Mouse (Mus musculus): ENCODE data around the gene Cideb.

The Cideb gene

DNA sequence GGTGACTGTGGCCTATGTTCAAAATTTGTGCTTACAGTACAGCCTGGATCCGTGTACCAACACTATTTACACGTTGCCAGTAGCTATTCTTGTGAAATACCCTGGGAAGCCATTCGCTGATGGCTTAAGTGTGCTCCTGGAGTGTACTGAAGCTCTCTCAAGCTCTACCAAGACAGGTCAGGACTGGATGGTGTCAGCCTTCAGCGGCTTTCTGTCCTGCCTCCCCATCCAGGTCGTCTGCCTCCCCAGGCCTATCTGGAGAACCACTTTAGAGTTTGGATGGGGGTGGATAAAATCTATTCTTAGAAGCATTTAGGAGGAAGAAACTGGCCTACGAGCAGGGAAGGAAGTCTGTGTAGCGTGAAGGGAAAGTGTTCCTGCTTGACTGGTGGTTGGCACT, 4.9 kb upstream of the Cideb start:
- DNase-seq (ENCODE audit: low spot score), result no peak

DNA sequence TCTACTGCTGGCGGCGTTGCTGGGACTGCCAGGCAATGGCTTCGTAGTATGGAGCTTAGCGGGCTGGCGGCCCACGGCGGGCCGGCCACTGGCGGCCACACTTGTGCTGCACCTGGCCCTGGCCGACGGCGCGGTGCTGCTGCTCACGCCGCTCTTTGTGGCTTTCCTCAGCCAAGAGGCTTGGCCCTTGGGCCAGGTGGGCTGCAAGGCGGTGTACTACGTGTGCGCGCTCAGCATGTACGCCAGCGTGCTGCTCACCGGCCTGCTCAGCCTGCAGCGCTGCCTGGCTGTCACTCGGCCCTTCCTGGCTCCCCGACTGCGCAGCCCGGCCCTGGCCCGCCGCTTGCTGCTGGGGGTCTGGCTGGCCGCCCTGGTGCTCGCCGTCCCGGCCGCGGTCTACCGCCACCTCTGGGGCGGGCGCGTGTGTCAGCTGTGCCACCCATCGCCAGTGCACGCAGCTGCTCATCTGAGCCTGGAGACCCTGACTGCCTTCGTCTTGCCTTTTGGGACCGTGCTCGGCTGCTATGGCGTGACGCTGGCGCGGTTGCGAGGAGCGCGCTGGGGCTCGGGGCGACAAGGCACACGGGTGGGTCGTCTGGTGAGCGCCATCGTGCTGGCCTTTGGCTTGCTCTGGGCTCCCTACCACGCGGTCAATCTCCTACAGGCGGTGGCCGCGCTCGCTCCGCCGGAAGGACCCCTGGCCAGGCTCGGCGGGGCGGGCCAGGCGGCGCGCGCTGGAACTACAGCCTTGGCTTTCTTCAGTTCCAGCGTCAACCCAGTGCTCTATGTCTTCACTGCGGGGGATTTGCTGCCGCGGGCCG, 4.0 kb upstream of the Cideb start:
- DNase-seq (ENCODE audit: low spot score), result no peak

DNA sequence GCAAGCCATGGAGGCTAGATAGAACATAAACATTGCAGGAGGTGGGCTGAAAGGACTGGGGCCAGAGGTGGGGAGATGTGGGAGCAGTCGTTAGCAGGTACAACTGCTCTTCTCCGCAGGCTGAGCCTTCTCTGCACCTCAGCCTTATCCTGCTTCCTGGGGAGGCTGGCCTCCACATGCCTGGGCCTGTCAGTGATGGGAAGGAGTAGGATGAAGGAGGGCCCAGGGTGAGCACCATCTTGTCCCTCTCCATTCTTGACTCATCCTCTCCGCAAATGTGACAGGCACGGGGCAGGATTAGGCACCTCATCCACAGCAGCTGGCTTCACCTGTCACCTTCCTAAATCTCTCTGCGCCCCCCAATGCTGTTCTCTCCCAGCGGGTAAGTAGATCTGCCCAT, 2.9 kb upstream of the Cideb start, which contains the start of gene Ltb4r2:
Gene Ltb4r2, plus strand, starts transcription at position 266 of the 400 bp plus-strand sequence.
- DNase-seq (ENCODE audit: low spot score), result no peak

DNA sequence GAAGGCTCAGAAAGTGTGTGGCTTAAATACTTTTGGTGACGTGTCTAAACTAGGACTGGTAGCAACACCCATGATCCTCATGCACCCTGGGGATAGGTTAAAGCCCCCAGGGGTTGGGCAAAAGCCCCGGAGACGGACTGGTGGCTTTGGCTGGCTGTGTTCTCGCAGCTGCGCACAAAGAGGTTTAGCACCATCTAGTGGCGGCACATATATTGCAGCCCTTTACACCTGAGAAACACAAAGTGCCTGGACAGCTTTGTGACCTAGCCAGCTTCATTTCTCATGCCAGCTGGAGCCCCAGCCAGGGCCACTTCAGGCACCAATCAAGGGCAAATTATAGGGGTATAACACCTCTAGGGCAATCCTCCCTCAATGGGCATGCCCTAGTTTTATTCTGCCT, 1.9 kb upstream of the Cideb start:
- DNase-seq (ENCODE audit: low spot score), result peak; percentile 66

DNA sequence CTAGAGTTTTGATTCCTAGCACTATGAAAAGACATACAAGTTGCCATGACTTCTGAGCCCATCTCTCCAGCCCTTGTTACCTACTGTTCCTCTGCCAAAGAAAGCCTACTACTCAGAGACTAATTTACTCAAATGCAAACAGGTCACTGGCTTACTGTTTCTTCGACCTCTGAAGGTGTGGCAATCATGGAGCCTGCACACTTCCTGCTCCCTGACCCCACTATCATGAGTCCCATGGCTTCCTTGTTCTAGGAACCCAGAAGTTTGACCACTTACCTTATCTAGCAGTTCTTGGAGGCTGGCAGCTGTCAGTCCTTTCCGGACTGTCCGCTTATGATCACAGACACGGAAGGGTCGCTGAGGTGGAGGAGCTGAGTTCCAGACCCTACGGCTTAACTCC, 692 bp downstream of the Cideb start:
- DNase-seq (ENCODE audit: low spot score), result no peak

DNA sequence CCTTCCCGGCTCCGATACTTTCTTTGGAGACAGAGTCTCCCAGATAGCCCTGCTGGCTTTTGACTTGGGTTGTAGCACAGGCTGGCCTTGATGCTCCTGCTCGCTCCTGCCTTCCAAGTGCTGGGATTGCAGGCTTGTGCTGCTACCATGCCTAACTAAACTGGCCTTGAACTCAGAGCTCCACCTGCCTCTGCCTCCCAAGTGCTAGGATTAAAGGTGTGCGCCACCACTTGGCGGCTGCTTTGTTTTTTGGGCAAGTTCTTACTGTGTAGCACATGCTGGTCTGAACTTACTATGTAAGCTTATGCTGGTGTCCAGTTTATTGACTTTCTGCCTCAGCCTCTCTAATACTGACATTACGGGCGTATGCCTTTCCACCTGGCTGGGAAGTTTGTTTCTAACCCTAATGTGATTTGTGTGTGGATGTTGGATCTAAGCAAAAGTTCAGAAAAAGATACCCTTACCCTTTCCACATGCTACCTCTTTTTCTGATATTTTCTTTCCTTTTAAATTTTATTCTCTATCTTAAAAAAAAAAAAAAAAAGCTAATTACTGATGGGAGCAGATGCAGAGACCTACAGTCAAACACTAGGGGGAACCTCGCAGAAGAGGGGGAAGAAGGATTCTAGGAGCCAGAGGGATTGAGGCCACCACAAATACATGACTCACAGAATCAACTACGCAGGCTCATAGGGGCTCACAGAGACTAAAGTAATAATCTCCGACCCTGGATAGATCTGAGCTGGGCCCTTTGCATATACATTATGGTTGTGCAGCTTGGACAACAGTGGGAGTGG, 11.0 kb downstream of the Cideb start:
- DNase-seq (ENCODE audit: low spot score), result no peak

DNA sequence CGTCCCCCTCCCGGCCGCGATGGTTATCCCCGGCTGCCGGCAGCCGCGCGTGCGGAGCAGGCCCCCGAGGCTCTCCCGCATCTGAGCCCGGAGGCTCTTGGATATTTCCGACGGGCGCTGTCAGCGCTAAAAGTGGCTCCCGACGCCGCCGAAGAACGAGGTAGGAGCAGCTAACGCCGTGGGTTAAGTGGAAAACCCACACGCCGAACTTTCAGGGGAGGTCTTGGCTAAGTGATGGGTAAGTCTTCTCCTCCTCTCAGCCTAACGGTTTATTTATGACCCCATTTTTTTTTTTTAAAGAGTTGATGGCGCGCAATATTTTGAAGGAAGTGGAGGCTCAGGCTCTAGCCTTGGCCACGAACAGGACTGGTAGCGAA, 12.4 kb downstream of the Cideb start:
- DNase-seq (ENCODE audit: low spot score), result no peak

DNA sequence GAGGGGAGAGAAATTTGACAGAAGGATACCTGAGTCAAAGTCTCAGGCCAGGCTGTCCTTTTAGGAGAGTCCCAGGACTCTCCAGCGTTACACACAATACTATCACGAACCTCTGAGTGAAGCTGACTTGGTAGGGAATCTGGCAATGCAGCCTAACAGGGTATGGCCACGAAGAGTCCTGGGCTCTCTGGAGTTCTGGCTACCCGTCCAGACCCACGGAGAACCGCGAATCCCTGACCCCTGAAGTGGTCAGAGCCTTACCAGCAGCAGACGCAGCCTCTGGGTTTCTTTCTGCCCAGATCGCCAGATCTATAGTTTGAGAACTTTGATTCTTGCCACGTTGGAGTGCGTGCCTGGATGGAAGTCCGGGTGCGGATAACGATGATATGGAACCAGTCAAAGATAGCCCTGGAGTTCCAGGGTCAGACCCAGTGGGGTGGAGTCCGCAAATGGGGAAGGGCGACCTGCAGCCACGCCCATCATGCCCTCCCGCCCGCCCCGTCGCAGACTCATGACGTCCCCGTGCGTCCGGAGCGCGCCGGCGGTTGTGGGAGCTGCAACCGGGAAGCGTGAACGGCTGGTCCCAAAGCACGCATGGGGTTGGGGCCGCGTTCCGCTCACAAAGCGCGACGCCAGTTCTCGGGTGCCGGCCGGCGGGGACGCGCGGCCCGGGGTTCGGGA, 12.9 kb downstream of the Cideb start, which contains the start of the genes Dhrs1 and Nop9:
Gene Dhrs1, minus strand, starts transcription at position 511 of the 681 bp plus-strand sequence.
Gene Nop9, plus strand, starts transcription at position 514 of the 681 bp plus-strand sequence.
- DNase-seq (ENCODE audit: low spot score), result peak; percentile 74

DNA sequence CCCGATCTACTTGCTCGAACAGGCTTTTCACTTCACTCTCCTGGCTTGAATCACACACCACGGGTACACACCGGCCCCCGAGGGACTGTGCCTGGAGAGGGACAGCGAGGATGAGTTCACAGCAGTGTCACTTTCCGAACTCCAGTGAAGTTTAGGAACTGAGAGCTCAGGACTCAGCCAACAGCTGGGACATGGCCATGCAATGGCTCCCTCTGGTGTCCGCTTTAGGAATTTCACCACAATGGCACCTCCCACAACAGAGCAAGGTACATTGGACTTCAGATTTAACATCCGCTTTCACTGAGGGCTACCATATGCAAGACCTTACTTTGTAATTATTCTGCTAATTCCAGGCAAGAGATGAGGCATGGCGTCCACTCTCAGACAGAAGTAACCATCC, 14.5 kb downstream of the Cideb start:
- peak; percentile 69 for DNase-seq (ENCODE audit: low spot score)

DNA sequence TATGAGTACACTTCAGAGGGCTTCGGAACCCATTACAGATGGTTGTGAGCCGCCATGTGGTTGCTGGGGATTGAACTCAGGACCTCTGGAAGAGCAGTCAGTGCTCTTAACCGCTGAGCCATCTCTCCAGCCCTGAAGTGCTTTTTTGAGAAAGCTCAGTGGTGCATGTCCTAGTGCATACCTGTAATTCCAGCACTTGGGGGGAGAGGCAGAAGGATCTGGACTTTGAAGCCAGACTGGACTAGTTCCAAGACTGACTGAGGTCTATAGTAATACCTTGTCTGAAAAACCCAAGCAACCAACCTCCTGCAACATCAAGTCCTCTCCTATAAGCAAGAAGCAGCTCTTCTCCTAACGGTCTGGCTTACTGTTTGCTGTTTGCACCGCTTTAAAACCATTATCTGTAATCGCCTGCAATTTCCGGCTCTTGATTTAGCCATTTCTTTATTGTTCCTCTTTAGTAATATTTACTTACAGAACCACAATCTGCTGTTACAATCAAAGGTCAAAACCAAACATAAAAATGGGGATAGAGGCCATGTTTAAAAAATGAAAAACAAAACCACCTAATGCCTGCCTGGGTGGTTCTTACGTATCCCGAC, 21.1 kb downstream of the Cideb start:
- no peak for DNase-seq (ENCODE audit: low spot score)

DNA sequence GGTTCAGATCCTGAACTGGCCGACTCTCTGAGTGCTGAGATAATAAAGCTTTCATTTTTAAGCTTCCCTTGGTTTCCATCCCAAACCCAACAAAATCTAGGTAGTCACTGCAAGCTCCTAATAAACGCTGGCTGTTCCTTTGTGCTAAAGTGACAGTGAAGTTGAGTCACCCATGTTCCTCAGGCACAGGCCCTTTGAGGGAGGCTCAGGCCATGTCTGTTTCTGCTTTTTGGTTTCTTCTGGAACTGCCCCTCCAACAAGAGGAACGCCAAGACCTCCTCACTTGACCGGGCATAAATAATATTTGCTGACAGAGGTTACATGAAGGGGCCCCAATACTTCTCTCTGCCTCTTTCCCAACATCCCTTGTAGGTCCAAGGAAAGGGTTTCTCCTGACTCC, 22.5 kb downstream of the Cideb start:
- DNase-seq (ENCODE audit: low spot score), result no peak

DNA sequence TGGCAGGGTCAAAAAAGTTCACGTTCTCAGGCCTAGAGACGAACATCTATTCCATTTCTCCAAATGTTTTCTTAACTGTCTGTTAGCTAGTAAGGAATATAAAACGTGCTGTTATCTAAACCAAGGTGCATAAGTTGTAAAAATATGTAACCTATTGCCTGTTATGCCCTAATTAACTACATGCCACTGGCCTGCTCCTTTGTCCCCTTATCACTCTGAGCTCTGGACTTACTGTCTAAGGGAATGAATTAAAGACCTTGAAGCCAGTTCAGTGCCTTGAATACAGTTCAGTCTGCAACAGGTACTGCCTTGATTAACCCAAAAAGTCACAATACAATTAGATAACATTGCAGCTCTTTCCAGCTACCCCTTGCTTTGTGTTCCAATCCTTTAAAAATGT, 22.9 kb downstream of the Cideb start:
- no peak for DNase-seq (ENCODE audit: low spot score)

DNA sequence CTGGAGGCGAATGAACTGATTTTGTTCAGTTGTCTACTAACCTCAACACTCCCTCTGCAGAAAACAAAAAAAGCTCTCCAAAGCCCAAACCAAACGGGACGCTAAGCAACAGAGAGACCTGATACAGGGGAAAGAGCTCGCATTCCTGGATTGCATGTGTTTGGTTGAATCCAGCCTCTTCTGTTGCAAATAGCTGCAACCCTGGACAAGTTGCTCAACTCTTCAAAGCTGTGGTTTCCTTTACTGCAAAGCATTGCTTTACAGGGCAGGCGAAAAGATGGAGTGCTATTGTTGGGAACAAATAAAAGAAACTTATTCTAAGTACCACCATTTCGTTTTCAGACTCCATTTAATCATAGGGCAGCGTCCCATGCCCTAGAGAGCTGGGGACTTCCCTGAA, 23.4 kb downstream of the Cideb start:
- DNase-seq (ENCODE audit: low spot score), result no peak

DNA sequence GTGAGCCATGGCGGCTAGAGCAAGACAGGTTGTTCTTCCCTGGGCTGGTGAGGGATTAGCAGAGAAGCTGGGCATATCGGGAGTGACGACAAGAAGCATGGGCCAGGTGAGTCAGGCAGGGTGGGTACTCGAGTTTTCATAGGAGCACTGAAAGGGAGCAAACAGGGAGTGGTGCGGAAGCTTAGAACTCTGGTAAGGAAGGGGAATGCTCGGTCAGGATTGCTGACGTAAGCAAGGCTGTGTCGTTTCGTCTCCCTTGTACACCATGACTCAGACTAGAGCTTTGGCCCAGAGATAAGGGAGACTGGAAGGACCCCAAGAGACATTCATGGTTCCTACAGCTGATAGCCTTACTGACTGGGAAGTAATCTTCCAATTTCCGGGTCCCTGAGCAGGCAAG, 24.4 kb downstream of the Cideb start:
- no peak for DNase-seq (ENCODE audit: low spot score)

DNA sequence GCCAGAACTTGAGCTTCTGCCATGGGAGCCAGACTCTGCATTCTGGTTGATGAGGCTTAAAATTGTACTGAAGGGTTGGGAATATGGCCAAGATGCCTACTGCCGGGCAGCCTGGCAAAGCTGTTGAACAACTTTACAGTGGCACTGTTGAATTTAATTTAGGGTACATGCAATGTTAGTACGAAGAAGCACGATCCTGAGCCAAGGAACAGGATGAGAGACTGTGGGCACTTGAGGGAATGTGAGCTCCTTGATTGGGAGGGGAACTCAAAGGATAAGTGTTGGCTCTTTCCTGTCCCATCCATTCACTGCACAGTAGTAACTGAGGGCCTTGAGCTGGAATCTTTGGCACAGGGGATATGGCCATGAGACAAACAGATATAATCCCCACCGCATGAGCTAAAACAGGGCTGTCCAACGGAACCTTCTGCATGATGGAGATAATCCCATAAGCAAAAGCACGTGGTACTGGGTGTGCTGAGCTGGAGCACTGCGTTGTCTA, 27.7 kb downstream of the Cideb start:
- no peak for DNase-seq (ENCODE audit: low spot score)

DNA sequence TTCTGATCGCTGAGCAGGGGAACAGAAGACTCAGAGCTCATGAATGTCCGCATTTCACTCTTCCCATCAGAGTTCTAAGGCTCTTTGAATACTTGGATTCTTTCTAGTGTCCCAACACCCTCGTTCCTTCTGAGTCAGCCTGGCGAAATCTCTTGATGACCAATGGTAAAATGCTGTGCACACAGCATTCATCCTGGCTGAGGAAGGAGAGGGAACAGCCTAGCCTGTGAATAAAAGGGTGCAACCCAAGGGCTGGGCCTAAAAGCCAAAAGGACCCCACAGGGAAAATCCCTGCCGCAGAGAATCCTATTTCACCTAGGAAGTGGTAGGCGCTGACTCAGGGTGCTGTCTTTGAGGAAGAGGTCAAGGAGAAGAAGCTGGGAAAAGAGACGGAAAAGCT, 28.1 kb downstream of the Cideb start:
- DNase-seq (ENCODE audit: low spot score), result no peak

DNA sequence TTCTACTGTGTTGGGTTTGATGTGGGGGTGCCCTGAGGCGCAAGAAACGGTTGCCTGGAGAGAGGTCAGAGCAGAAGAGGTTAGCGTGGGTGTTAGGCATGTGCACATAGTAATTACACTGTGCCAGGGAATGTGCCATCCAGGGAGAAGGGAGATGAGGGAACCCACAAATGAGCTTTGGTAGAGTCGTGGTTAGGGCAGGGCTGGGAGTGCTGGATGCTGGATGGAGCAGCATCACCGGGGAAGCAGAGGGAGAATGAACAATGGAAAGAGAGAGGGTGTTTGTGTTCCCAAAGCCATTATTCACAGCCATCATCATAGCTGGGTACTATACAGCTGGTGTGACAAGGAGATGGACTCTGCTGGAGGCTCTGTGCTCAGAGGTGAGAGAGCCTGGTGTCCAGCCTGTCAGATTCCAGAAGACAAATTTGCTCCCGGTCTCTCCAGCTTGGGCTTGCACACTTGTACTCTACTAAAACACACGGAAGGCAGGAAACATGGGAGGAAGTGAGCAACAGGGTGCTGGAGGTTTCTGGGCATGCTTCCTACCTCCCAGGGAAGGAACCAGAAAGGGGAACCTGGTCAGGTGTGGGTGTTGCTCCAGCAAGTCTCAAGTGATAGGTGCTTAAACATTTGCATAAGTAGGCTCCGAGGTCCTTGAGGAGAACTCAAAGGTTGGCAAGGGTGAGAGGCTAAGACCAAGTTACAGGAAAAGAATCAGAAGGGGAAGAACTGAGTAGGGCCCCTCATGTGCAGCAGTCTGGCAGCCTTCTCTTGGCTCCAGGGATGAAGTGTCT, 30.2 kb downstream of the Cideb start:
- no peak for DNase-seq (ENCODE audit: low spot score)

DNA sequence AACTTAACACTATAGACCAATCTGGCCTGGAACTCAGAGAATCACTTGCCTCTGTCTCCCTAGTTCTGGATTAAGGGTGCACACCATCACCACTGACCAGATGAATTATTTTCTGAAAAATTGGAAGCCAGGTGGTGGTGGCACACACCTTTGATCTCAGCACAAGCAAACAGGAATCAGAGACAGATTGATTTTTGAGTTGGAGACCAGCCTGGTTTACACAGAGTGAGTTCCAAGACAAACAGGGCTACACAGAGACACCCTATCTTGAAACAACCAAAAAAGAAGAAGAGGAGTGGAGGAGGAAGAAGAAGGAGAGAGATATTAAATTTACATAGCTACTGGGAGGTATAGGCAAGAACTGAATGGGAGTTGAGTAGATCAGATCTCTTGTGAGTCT, 32.0 kb downstream of the Cideb start:
- DNase-seq (ENCODE audit: low spot score), result no peak

DNA sequence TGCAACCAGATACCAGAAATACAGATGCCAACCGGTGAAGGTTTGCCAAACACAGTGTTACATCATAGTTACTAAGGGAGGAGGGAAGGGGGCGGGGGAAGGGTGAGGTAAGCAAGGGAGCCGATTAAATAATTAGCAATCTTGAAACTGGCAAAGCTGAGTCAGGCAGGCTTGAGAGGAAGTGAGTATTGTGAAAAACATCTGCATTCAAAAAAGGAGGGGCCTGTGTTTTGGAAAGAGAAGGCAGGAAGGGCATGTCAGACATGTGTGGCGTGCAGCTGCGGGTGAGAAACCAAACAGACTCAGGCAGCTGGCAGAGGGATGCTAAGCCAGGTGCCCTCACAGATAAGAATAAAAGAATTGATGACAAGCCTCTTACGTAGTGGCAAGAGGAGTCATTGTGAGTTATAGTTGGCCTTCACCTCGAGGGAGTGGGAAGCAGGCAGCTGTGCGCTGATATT, 33.8 kb downstream of the Cideb start:
- no peak for DNase-seq (ENCODE audit: low spot score)

DNA sequence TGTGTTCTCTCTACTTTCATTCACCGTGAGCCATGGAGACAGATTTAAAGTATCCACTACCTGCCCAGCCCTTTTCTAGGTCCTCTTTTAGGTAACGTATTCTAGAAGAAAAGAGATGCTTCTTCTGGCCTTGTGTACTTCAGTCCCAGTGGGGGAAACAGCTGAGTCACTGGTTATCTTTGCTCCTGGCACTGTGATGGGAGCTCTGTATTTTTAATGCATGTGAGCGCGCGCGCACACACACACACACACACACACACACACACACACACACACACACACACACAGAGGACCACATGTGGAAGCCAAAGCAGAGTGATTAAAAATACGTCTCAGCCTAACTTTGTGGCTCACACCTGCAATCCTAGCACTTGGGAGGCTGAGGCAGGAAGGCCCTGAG, 34.8 kb downstream of the Cideb start:
- no peak for DNase-seq (ENCODE audit: low spot score)

DNA sequence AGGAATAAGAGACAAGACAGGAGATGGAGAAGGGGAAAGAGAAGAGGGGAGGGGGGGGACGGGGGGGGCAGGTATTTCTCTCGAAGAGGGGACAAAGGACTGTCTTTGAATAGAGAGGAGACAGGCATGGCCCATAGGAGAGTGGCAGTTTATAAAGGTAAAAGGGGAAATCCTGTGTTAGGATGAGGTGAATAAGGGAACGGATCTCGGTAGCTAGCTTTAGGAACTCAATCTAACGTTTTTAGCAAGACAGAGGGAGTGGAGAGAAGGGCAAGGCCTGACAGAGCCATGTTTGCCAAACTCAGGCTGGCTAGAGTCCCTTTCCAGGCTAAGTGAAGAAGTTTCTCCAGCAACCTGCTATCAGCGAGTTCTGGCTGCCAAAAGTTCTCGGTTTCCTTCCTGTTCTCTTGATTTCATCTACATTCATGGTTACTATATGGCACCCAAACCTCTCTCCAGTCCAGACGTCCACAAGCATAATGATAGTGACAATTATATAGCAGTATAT, 35.8 kb downstream of the Cideb start:
- DNase-seq (ENCODE audit: low spot score), result no peak
